Mouse (Mus musculus): ENCODE data around the gene Adck1.

DNA sequence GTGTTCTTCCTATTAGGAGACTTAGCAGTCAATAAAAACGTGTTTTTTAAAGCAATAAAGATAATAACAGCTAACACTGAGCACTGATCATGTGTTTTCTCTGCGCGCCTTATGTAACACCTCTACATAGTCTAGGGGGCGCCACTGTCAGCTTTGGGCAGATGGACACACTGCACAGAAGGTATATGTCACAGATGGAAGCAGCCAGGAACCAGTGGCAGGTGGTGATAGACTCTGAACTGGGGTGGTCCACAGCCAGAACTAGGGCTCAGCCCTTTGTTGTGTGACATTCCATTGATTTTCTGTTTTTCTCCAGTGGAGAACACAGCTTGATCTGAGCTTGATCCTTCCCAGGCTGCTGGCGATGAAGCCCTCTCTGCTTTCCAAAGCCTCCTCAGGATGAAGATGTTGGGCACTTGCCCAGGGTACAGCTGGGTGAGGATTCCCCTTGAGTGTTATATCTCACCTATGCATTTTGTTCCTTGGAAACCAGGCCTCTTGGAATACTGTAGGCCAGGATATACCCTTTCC is 107.6 kb downstream of the Adck1 start:
- no peak for TF ChIP-seq CTCF (IDR thresholded peaks at IDR 0.05)
- no peak for TF ChIP-seq EP300 (IDR thresholded peaks at IDR 0.05; ENCODE audit: insufficient read depth, low read depth, low read length)
- no peak for TF ChIP-seq POLR2A (IDR thresholded peaks at IDR 0.05; ENCODE audit: insufficient read depth, low read depth, low read length)
